Mouse (Mus musculus) G1E (cell line): ENCODE data around the gene Eif3f.

ENCODE experiments used
- CTCF ChIP-seq: IDR thresholded peaks from 2 replicates; pipeline ENCODE4 v1.5.1; 2012; ENCODE audit warnings: low read depth, low read length, inconsistent platforms, mixed read lengths
- GATA2 ChIP-seq: IDR thresholded peaks from 2 replicates; pipeline ENCODE4 v1.6.1; 2012; ENCODE audit warnings: low read depth, low read length, inconsistent platforms, borderline replicate concordance

DNA sequence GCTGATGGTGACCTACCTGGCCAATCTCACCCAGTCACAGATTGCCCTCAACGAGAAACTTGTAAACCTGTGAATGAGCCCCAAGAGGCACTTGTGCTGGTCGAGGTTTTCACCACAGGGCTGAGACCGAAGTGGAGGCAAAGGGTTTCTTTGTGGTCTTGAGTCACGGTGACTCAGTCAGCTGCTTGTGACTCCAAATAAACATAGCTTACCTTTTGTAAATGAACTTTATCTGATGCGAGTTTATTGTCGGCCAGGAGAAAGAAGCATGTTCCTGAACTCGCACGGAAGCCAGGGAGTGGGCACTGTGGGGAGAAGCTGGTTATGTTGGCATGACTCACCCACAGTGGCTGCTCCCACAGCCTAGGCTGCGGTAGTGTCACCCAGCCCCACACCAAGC, 7.2 kb downstream of the Eif3f start:
- no peak for TF ChIP-seq CTCF
- TF ChIP-seq GATA2: no peak
